Mouse (Mus musculus) heart, embryonic 14.5 days (tissue): ENCODE measurements around the gene Cldn12. TPM values are rescaled to one million over a fixed set of nuclear protein-coding genes. Genes with fewer than 3 reads are reported as not detected.

Experiments
- ATAC-seq: fragments of 200-750 bp; cut with Nextera tagmentation; 2 replicates; pipeline ENCODE4 v1.8.0; 2017; ENCODE audit warnings: low read depth, moderate TSS enrichment; ENCODE audit not compliant: insufficient number of reproducible peaks, insufficient read depth, low FRiP score
- H3K27ac ChIP-seq, 2 experiments: fragments of 200-500 bp in 1 of 2; fragments of 300-500 bp in 1 of 2; sonication (generic) in 1 of 2; replicated peaks in 1 of 2; 2 replicates each; pipeline ENCODE4 v1.5.1; 2012 to 2014; ENCODE audit warnings: low read depth in 2 of 2, low read length in 2 of 2, control low read depth in 1 of 2, mild to moderate bottlenecking in 1 of 2, mixed read lengths in 1 of 2; ENCODE audit not compliant: control insufficient read depth in 1 of 2, insufficient read depth in 1 of 2
- H3K27me3 ChIP-seq: fragments of 300-500 bp; sonication (generic); 2 replicates; pipeline ENCODE4 v1.6.1; 2014; ENCODE audit warnings: mild to moderate bottlenecking, low read length, control low read depth; ENCODE audit not compliant: control insufficient read depth, insufficient read depth
- H3K36me3 ChIP-seq: fragments of 300-500 bp; sonication (generic); 2 replicates; pipeline ENCODE4 v1.6.1; 2014; ENCODE audit warnings: mild to moderate bottlenecking, control low read depth, low read length, mixed read lengths; ENCODE audit not compliant: control insufficient read depth, insufficient read depth
- H3K4me1 ChIP-seq, 2 experiments: fragments of 200-500 bp in 1 of 2; fragments of 300-500 bp in 1 of 2; sonication (generic) in 1 of 2; 2 replicates each; pipeline ENCODE4 v1.6.1; 2012 to 2014; ENCODE audit warnings: low read length in 2 of 2, control low read depth in 1 of 2, mixed read lengths in 1 of 2; ENCODE audit not compliant: control insufficient read depth in 2 of 2, insufficient read depth in 2 of 2
- H3K4me2 ChIP-seq: fragments of 300-500 bp; sonication (generic); 2 replicates; pipeline ENCODE4 v1.6.1; 2014; ENCODE audit warnings: mild to moderate bottlenecking, low read length
- H3K4me3 ChIP-seq, 2 experiments: fragments of 200-500 bp in 1 of 2; fragments of 300-500 bp in 1 of 2; sonication (generic) in 1 of 2; 2 replicates each; pipeline ENCODE4 v1.5.1; 2012 to 2014; ENCODE audit warnings: low read length in 2 of 2, mild to moderate bottlenecking in 2 of 2, control low read depth in 1 of 2, low read depth in 1 of 2, moderate library complexity in 1 of 2; ENCODE audit not compliant: control insufficient read depth in 1 of 2, insufficient read depth in 1 of 2
- H3K9ac ChIP-seq: fragments of 300-500 bp; sonication (generic); 2 replicates; pipeline ENCODE4 v1.6.1; 2014; ENCODE audit warnings: mild to moderate bottlenecking, low read length
- H3K9me3 ChIP-seq: fragments of 300-500 bp; sonication (generic); 2 replicates; pipeline ENCODE4 v1.6.1; 2016; ENCODE audit warnings: low read length, control low read depth; ENCODE audit not compliant: control insufficient read depth
- WGBS: fragments of 180-500 bp; shearing (Covaris S2); extraction: QIAGEN DNeasy Blood & Tissue Kit; methylation state at CpG from one replicate; pipeline ENCODE4 v1.1.7; 2014; 5-methylcytosine and 5-hydroxymethylcytosine counted together
- polyA plus RNA-seq: library from polyadenylated mRNA; unstranded; fragments of >200 nt; fragmentation: Nextera tagmentation; extraction: Ambion mirVana; gene quantifications from 2 replicates; pipeline ENCODE4 v1.2.1, GENCODE M21; 2014

Cldn12 gene
- polyA plus RNA-seq, 1 experiment from 2014 or later: 14.1 TPM

GRCm38 (mm10) chr5:5508231-5508630 is 6.5 kb downstream of the Cldn12 start:
- Histone ChIP-seq H3K36me3 (peaks cover 59% of the 10 kb centered on the region), H3K4me2 (no peak overlapping the region), H3K4me1 (peaks cover 2 to 11% of the 10 kb centered on the region in 2 experiments; a peak in 3 of 4 replicates), H3K27ac (no peak overlapping the region), H3K9me3 (no peaks in the 10 kb centered on the region), H3K27me3 (no peaks in the 10 kb centered on the region), H3K9ac (no peak overlapping the region), H3K4me3 (no peak overlapping the region)
- no peak for ATAC-seq
- 81% methylated on average over 10 of the region's 10 CpGs for WGBS

GRCm38 (mm10) chr5:5507701-5508225 is 7.0 kb downstream of the Cldn12 start:
- H3K4me3 ChIP-seq: no peak overlapping the region
- 60% methylated on average over 20 of the region's 20 CpGs for WGBS
- no peak overlapping the region for H3K9ac ChIP-seq
- peaks cover 59% of the 10 kb centered on the region for H3K36me3 ChIP-seq
- H3K9me3 ChIP-seq: no peaks in the 10 kb centered on the region
- ATAC-seq: no peak
- H3K27me3 ChIP-seq: no peaks in the 10 kb centered on the region
- peaks cover 2 to 11% of the 10 kb centered on the region in 2 experiments; a peak in 3 of 4 replicates for H3K4me1 ChIP-seq
- no peak overlapping the region for H3K27ac ChIP-seq
- H3K4me2 ChIP-seq: no peak overlapping the region

GRCm38 (mm10) chr5:5504456-5504855 is 10.3 kb downstream of the Cldn12 start:
- Histone ChIP-seq H3K36me3 (peaks cover 44% of the 10 kb centered on the region), H3K27me3 (no peaks in the 10 kb centered on the region), H3K9ac (no peak overlapping the region), H3K27ac (no peak overlapping the region), H3K4me3 (no peak overlapping the region), H3K4me2 (no peak overlapping the region), H3K4me1 (no peaks in the 10 kb centered on the region), H3K9me3 (no peaks in the 10 kb centered on the region)
- no peak for ATAC-seq
- WGBS: 88% methylated on average over 13 of the region's 13 CpGs

- WGBS: 82% methylated on average over 4 of the region's 4 CpGs
- H3K36me3 ChIP-seq: peaks cover 40% of the 10 kb centered on the region
- no peak overlapping the region for H3K27ac ChIP-seq
- no peaks in the 10 kb centered on the region for H3K9me3 ChIP-seq
- H3K4me3 ChIP-seq: no peak overlapping the region
- H3K4me1 ChIP-seq: no peaks in the 10 kb centered on the region
- ATAC-seq: no peak
- H3K27me3 ChIP-seq: no peaks in the 10 kb centered on the region
- no peak overlapping the region for H3K9ac ChIP-seq
- no peak overlapping the region for H3K4me2 ChIP-seq
These were observed 11.4 kb downstream of the Cldn12 start for GRCm38 (mm10) chr5:5503381-5503780.

GRCm38 (mm10) chr5:5501583-5501982 is 13.2 kb downstream of the Cldn12 start:
- 82% methylated on average over 2 of the region's 2 CpGs for WGBS
- Histone ChIP-seq H3K4me1 (no peaks in the 10 kb centered on the region), H3K4me2 (no peak overlapping the region), H3K9ac (no peak overlapping the region), H3K4me3 (no peak overlapping the region), H3K9me3 (no peaks in the 10 kb centered on the region), H3K36me3 (peaks cover 24% of the 10 kb centered on the region), H3K27ac (no peak overlapping the region), H3K27me3 (no peaks in the 10 kb centered on the region)
- no peak for ATAC-seq

GRCm38 (mm10) chr5:5496393-5496792 is 18.4 kb downstream of the Cldn12 start:
- Histone ChIP-seq H3K4me3 (no peak overlapping the region), H3K36me3 (no peaks in the 10 kb centered on the region), H3K9ac (peak overlapping the region; percentile 21; the same call in 1 of the 2 replicates), H3K4me1 (peaks cover 0 to 2% of the 10 kb centered on the region in 2 experiments; a peak in 1 of 4 replicates), H3K27me3 (no peaks in the 10 kb centered on the region), H3K27ac (no peak overlapping the region), H3K9me3 (no peaks in the 10 kb centered on the region), H3K4me2 (no peak overlapping the region)
- 52% methylated on average over 3 of the region's 3 CpGs for WGBS
- ATAC-seq: no peak

- Histone ChIP-seq H3K9ac (no peak overlapping the region), H3K4me2 (no peak overlapping the region), H3K4me3 (no peak overlapping the region), H3K4me1 (peaks cover 0 to 2% of the 10 kb centered on the region in 2 experiments; a peak in 1 of 4 replicates), H3K27me3 (no peaks in the 10 kb centered on the region), H3K27ac (no peak overlapping the region), H3K9me3 (no peaks in the 10 kb centered on the region), H3K36me3 (no peaks in the 10 kb centered on the region)
- 83% methylated on average over 4 of the region's 4 CpGs for WGBS
- no peak for ATAC-seq
These were observed 19.7 kb downstream of the Cldn12 start for GRCm38 (mm10) chr5:5495042-5495441.
